Mouse (Mus musculus): Measurements from ENCODE around the gene Tox3. TPM values are rescaled to one million over a fixed set of nuclear protein-coding genes. Genes with fewer than 3 reads are reported as not detected.

The Tox3 gene
- total RNA-seq, 2 experiments from 2014 or later, result 4.5 to 5.7 TPM

DNA sequence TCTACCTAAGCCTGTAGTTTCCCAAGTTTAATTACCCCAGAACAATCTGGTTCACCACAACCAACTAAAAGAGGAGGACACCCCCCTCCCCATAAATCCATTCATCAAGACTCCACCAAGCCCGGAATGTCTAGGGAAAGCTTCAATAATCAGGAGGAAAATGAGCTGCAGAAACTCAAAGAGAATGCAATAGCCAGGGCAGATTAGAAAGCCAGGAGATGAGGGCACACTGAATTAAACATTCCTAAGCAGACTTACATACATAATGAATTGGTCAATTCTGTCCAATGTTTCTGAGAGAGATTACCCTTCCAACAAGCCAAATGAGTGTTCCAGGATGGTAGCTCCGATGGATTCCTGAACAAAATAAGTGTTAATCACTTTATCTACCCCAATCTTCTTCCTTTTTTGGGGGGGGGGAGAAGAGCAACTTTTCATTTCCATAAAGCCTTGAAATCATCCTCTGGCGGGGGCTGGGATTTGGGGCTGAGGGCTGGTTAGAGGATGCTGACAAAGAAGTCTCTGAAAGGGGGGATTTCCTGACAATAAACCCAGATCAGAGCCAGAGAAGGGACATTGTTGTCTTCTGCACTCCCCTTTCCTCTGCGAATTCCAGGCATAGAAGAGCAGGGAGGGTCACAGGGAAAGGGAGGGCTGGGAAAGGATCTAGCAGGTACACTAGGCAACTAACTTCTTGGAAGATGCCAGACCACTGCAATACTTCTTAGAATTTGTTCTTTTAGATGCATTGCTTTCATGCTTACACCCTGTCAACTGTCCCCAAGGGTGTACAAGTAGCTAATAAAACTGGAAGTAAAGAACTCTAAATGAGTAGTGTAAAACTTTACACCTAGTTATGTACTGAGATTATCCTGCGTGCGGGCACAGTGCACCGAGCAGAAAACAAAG, 17.5 kb downstream of the Tox3 start:
- intact Hi-C loops (cut with DNase I), result no loop called here
- no peak for DNase-seq (ENCODE audit: low spot score)

DNA sequence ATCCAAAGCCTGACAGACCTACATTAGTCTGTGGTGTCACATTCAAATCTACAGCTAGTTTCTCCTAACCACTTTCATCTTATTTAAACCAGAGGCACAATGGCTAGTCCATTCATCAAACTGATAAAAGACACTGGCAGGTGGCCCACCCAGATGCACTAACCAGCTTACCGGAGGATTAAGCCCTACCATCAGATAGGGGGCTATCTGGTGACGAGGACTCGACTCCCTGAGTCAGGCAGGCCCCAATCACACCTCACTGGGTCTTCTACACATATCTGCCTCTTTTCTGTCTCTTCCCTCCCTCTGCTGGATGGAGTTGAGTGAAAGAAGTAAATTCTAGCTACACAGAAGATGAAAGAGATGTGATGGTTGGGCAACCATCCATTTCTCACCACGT, 24.3 kb downstream of the Tox3 start:
- intact Hi-C loops (cut with DNase I), result no loop called here

DNA sequence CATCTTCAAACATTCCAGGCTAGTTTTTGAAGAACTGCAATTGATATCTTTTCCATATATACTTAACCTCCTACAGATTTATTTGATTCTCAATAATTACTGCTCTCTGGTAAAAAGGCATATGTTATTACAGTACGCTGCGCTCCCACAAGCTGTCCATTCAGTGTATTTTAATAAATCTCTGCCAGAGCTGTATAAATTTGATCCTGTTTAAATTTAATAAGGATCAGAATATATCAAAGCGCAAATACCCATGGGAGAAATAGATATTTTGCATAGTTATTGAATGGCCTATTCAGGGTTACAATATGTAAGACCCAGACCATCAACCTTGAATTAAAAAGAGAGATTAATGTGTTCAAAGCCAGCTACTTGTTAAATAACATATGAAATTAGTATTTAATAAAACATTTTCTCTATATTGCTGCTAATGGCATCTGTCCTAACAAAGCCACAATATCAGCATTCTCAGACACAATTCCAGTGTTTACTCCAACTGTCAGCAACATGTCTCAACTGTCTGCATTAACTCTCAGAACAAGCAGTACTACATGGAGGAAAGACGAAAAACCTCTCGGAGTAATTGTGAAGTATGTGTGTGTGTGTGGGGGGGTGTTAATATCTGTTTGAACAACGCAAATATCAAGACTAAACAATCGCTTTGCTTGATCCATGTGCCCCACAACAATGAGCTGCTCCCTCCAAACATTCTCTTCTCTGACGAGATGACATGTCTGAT, 25.3 kb downstream of the Tox3 start:
- intact Hi-C loops (cut with DNase I), result no loop called here
- no peak for DNase-seq (ENCODE audit: low spot score)

More for the DNA sequence above, 24.3 kb downstream of the Tox3 start:
- DNase-seq (ENCODE audit: low spot score), result no peak

DNA sequence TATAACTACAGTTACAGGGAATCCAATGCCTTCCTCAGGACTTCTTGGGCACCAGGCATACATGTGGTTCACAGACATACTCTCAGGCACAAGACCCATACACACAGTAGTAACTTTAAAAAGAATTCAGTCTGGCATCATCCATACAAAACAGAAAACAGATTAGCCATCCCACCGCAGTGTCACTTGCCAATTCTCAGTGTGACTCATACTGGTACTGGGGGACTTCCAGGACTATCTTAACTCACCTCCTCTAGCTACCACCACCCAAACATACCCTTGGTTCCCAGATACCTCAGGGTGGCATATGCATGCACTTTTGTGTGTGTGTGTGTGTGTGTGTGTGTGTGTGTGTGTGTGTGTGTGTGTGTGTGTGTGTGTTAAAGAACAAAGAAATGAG, 26.9 kb downstream of the Tox3 start:
- DNase-seq (ENCODE audit: low spot score), result no peak
- intact Hi-C loops (cut with DNase I), result no loop called here

DNA sequence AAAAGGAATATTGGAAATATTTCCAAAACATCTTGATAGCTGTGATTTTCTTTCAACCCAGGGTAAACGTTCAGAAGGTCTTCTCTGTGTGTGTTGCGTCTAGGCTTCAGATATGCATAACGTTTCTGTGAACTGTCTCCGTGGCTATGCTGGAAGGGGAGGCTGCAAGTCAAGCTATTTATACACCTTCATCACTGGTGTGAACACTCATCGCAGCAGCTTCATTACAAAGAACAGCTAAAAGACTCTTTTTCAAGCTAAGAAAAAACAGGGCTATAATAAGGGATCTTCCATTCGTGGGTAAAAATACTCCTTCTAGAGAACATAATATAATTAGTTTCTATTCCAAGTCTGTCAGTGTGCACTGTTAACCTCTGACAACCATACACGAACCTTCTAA, 33.8 kb downstream of the Tox3 start:
- intact Hi-C loops (cut with DNase I), result no loop called here
- no peak for DNase-seq (ENCODE audit: low spot score)

DNA sequence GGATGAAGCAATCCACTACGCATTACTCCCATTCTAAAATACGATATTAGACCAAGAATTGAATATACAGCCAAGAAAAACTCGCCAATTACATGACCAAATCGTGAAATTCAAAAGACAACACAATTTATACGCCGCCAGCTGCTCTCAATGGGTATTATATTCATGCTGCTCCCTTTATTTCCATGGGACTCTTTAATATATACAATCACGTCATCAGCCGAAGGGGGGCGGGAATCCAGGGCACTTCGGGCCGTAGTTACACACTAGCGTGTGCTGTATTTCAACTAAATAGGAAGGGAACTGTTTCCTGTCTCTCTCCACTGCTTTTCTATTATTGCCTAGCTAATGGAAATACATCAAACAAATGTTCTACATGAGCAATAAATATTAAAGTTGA, 45.2 kb downstream of the Tox3 start:
- no peak for DNase-seq (ENCODE audit: low spot score)
- intact Hi-C loops (cut with DNase I), result no loop called here

DNA sequence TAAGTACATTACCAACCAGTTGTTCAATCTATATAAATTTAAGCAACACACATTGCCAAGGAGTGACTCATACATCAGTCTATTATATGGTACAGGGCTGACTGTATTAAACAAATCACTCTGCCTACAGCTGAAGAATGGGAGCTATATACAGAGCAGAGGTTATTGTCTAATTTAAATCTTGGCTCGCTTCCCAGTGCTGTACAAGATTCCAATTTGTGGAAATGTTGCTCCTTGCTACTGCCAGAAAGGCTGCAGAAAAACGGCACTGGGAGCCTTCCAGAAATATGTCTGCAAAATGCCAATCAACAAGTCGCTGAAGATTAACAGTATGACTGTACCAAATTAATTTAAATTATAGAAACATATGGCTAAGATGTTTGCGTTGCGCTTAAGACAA, 45.9 kb downstream of the Tox3 start:
- intact Hi-C loops (cut with DNase I), result no loop called here
- DNase-seq (ENCODE audit: low spot score), result no peak

DNA sequence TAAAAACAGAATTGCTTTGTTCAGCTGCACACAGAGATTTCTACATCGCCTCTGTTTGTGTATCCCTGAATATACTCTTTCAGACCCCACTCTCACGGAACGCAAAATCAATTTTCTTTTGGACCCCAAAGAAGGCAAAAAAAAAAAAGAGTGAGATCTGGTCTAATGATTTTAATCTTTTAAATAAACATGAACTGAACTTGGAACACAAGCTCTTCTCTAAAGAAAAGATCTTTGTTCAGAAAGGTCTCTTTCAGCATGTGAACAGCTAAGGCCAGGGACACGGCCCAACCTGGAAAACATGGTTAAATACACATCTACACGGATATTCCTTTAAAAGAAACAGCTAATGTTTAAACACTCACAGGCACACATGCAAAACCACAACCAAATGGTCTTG, 46.6 kb downstream of the Tox3 start:
- intact Hi-C loops (cut with DNase I), result no loop called here
- no peak for DNase-seq (ENCODE audit: low spot score)

DNA sequence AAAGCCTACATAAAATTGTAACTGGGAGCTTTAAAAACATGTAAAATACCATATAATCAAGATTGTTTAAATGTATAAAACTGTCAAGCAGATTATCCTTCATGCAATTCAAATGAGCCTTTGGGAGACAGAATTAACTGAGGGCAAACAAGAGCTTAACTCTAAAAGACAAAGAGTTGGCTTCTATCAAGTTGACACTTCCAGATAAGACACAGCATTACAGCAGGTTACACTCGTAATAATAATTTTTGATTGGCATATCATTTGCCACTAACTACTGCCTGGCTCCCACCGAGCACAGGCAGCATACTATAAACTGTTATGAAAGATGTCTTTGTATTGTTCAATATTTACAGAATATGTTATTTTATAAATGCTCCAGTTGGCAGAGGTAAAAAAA, 47.2 kb downstream of the Tox3 start:
- intact Hi-C loops (cut with DNase I), result no loop called here
- DNase-seq (ENCODE audit: low spot score), result no peak

DNA sequence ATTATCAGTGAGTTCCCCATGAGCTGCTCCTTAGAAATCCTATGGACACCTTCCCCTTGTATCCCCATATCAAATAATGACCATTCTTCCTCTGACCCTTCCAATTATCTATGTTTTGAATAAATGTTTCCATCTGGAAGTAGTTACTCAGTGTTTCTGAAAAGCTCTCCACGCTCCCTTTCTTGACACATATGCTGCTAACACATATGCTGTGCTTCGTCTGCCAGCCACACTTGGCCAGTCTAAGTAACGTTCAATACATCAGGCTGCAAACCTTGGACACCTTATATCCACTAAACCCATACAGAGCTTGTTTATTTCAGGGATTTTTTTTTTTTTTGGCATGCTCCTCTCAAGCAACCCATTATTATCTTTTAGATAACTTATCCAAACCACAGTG, 54.1 kb downstream of the Tox3 start:
- DNase-seq (ENCODE audit: low spot score), result no peak
- intact Hi-C loops (cut with DNase I), result no loop called here

DNA sequence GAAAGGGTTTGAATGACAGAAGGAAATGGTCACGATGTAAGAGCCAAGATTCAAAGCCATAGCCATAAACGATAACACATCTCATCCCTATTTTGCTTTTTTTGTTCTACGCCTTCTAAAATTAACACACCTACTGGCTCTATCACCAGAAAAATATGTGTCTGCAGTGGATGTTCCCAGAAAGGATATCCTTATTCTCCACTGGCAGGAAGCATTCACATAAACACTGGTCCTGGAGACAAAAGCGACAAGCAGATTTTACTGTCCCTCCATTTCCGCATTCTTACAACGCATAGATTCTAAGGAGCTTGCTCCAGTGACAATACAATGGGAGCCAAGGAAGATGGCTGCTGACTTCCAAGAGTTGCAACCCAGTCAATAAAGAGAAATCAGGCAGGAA, 57.3 kb downstream of the Tox3 start:
- intact Hi-C loops (cut with DNase I), result no loop called here
- no peak for DNase-seq (ENCODE audit: low spot score)

DNA sequence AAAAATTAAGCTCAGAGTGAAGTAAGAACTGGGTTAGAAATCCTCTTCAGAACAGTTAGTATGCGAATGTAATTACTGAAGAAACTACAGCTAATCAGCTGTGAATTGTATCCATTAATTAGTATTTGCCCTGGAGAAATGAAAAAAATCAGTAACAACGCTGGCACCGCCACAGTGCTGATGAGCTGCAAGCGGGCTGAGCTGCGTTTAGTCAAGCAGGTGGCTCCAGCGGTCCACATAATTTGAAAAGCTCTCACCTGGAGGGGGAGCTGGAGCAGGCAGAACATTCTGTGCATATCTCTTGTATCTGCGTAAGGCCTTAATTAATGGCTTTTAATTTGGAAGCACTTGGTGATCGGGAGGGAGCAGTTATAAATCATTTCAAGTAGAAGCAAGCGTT, 71.4 kb downstream of the Tox3 start:
- no peak for DNase-seq (ENCODE audit: low spot score)
- intact Hi-C loops (cut with DNase I), result no loop called here

DNA sequence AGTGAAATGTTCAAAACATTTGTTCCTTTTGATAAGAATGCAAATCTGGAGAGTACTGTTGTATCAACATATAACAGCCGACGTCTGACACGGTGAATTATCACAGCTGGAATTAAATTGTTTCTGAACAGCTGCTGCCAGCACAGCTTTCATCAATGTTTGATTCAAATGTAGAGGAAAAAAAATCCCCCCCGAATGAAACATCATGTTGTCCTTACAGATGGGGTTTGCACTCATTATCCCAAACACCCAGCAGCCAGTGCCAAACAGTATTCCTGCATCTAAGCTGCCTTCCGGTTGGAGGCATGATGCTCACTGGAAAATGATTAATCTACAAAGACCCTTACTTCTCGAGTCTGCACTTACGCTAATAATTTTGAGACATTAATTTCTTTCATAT, 75.0 kb downstream of the Tox3 start:
- DNase-seq (ENCODE audit: low spot score), result no peak
- intact Hi-C loops (cut with DNase I), result no loop called here

DNA sequence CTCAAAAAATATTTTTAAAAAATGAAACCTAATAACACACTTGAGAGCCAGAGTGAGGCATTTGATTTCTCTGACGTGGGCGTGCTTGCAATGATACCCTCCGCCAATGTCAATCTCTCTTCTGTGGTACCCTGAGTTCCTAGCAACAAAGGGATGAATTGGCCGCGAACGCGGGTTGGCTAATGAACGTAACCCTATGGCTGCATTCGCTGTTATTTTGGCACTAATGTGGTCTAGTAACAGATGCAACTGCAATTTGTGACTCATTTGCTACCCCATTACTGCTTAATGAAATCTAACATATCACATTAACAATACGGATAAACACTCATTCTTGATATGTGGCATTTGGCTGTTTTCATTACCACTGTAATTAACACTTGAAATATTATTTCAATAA, 76.2 kb downstream of the Tox3 start:
- no peak for DNase-seq (ENCODE audit: low spot score)
- intact Hi-C loops (cut with DNase I), result no loop called here

DNA sequence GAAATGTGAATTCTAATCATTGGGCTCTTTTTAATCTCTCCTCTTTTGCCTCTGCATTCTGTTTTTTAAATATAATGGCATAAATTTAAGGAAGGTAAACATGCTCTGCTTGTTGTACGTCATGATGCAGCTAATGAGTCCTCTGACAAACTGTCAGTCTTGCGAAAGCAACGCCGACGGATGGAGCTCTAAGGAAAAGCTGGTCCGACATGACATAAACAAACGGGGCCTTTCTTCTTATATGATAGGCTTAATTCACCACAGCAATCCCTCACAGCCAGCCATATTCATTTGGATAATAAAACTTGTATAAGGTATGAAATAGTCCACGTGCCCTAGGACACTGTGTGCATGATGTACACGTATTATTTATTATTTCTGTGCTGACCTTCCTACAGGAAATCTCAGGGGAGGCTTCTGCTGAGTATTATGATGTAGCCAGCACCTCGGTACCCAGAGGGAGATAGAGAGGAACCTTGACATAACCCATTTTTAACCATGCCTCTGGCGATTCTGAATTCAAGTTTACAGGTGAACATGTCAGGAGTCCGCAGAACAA, 80.4 kb downstream of the Tox3 start:
- no peak for DNase-seq (ENCODE audit: low spot score)
- intact Hi-C loops (cut with DNase I), result no loop called here

DNA sequence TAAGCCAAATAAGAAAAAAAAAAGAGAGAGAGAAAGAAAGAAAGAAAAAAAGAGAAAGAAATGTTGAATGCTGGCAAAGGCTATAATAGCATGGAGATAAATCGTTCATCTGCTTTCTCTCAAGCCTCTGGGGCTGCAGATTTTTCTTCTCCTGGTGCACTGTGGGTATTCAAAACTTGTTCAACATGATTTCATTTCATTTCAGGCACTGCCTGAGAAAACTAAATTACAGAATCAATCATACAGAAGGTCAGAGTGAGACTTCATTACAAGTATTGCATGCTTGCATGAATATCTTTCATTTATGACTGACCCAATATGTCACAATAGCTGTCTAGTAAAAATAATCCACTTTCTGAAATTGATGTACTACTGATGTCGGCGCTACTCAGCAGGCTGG, 81.2 kb downstream of the Tox3 start:
- intact Hi-C loops (cut with DNase I), result no loop called here
- no peak for DNase-seq (ENCODE audit: low spot score)

DNA sequence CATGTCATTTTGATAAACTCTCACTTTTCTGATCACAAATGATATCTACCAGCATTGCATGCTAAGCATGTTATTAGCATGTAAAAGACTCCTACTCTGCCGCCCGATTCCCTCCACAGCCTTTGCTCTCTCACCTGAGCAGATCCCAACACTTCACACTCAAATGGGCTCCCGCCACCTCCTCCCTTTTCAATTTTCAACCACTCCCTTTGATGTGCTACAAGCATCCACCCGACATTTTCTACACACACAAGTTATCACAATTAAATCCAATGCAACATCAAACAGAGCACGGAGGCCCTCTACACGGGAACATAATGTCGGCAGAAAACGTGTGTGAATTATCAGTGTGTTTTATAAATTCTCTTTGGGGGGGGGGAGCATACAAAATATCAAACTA, 81.9 kb downstream of the Tox3 start:
- intact Hi-C loops (cut with DNase I), result no loop called here
- no peak for DNase-seq (ENCODE audit: low spot score)

DNA sequence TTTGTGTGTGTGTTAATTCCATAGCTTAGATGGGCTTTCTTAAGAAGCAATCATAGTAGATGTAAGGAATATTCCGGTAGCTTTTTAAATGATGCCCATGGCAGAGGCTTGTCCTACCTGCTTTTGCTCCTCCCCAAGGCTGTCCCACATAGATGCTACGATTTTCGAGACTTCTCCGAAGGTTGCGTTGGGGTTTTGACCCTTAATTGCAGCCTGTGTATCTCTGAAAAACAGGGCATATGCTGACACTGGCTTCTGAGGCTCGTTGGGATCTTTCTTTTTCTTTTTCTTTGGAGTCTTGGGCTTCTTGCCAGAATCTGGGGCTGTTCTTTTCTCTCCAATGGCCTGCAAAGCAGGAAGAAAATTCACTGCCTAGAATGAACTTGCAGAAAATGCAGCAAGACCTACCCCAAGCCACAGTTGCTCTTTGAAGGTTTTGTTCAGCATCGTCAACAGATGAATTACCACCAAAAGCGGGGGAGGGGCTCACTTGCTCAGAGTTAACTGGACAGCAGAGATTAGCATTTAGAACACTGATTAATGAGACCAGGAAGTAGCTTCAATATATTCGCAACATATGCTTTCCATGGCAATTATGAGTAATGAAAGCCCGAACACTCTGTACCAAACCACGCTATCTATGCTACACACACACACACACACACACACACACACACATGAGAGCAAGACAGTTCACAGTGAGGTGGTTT, 93.8 kb downstream of the Tox3 start:
- no peak for DNase-seq (ENCODE audit: low spot score)
- intact Hi-C loops (cut with DNase I), result no loop called here

DNA sequence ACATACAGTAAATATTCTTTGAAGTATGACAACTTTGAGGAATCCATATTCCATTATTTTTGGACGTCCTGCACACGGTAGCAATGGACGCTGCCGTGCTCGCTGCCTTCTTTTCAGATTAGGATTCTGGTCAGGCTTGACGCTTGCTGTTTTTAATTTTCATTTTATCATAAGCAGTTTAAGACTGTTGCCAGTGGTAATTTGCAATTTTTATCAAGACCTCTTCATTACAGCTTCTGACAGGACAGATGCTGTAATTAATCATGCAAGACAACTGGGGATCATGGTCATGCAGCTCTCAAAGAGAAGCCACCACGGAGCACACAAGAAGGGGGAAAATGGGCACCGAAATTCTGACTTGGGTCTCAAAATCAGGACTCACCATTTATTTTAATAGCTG, 101.8 kb downstream of the Tox3 start:
- intact Hi-C loops (cut with DNase I), result no loop called here
- no peak for DNase-seq (ENCODE audit: low spot score)

DNA sequence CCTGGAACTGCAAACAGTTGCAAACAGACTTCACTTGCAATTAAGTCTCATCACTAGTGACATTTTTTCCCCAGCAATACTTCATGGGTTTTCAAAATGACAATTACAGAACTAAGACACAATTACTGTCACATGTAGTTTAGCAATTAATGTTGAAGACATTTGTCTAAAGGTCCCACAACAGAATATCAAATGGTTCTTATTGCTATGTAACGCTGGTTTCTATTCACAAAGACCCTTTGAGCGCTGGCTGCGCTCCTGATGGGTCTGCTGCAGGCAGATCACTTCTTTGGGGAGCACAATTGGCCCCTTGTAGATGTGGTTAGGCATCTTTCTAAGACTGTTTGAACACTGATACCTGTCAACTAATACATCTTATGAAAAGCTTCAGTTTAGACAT, 102.3 kb downstream of the Tox3 start:
- intact Hi-C loops (cut with DNase I), result no loop called here
- DNase-seq (ENCODE audit: low spot score), result no peak

DNA sequence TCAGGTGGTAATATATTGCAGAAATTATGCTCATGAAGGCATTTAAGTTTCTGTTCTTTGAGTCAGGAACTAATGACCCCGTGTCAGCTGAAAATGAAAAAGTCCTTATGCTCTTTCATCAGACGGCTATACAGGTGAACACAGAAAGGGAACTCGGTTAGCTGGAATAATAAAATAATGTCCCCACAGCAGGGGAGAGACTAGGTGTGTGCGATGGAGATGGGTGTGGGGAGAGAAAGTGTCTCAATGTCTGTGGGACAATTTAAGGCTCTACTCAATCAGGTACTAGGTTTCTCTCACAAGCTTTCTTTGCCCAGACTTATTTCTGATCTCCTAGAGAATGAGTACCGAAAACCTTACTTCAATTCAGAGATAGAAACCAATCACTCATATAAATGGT, 103.0 kb downstream of the Tox3 start:
- intact Hi-C loops (cut with DNase I), result no loop called here
- no peak for DNase-seq (ENCODE audit: low spot score)

All from heart, postnatal 25 days (tissue).